Mouse (Mus musculus): ENCODE data around the gene Duxf3.

GRCm38 (mm10) chr10:58212230-58212629 lies 20.2 kb downstream of the Duxf3 start:
- TF ChIP-seq HCFC1 (IDR thresholded peaks at IDR 0.05; ENCODE audit: borderline replicate concordance, insufficient read depth, low read length), result no peak
- no peak for TF ChIP-seq ZNF384 (IDR thresholded peaks at IDR 0.05; ENCODE audit: low read depth, low read length)
